Mouse (Mus musculus) MEL (cell line): ENCODE measurements at regions not wholly inside any gene's neighbourhood (a gene's known extent, or its start where the extent isn't known, plus 50 kb on each side); places are given as distances from the start of the nearest gene placed in this dataset.

Experiments
- DNase-seq: peaks from one replicate; pipeline ENCODE4 v3.0.0; 2011; ENCODE audit warnings: low read depth, low spot score
- H3K27ac ChIP-seq: 2 replicates; pipeline ENCODE4 v1.5.1; 2012; ENCODE audit warnings: low read depth, mild to moderate bottlenecking, control low read depth, low read length, moderate library complexity; ENCODE audit not compliant: control insufficient read depth
- H3K27me3 ChIP-seq, 2 experiments: fragments of 150-350 bp in 1 of 2; sonication (generic) in 1 of 2; 2 replicates each; pipeline ENCODE4 v1.6.1; 2012; ENCODE audit warnings: low read length in 2 of 2, mild to moderate bottlenecking in 2 of 2, improper control_type of control experiment in 1 of 2, moderate library complexity in 1 of 2; ENCODE audit not compliant: insufficient read depth in 2 of 2, control insufficient read depth in 1 of 2
- H3K36me3 ChIP-seq, 2 experiments: 2 replicates each; pipeline ENCODE4 v1.6.1; 2012 to 2014; ENCODE audit warnings: low read length in 2 of 2, improper control_type of control experiment in 1 of 2, inconsistent platforms in 1 of 2, mild to moderate bottlenecking in 1 of 2; ENCODE audit not compliant: insufficient read depth in 2 of 2, control insufficient read depth in 1 of 2
- H3K4me1 ChIP-seq, 2 experiments: fragments of 150-350 bp in 1 of 2; sonication (generic) in 1 of 2; 2 replicates each; pipeline ENCODE4 v1.6.1; 2012; ENCODE audit warnings: low read length in 2 of 2, improper control_type of control experiment in 1 of 2, mild to moderate bottlenecking in 1 of 2; ENCODE audit not compliant: insufficient read depth in 2 of 2, control insufficient read depth in 1 of 2
- H3K4me3 ChIP-seq, 2 experiments: fragments of 150-350 bp in 1 of 2; sonication (generic) in 1 of 2; 2 replicates each; pipeline ENCODE4 v1.5.1; 2012; ENCODE audit warnings: low read depth in 2 of 2, low read length in 2 of 2, mild to moderate bottlenecking in 2 of 2, moderate library complexity in 2 of 2, control low read depth in 1 of 2, improper control_type of control experiment in 1 of 2; ENCODE audit not compliant: control insufficient read depth in 1 of 2, insufficient read depth in 1 of 2
- H3K79me2 ChIP-seq: 2 replicates; pipeline ENCODE4 v1.6.1; 2012; ENCODE audit warnings: mild to moderate bottlenecking, low read length, moderate library complexity; ENCODE audit not compliant: control insufficient read depth, poor library complexity, insufficient read depth
- H3K9ac ChIP-seq: 2 replicates; pipeline ENCODE4 v1.6.1; 2012; ENCODE audit warnings: low read depth, mild to moderate bottlenecking, control low read depth, low read length, moderate library complexity; ENCODE audit not compliant: control insufficient read depth, poor library complexity, severe bottlenecking
- H3K9me3 ChIP-seq: fragments of 150-350 bp; sonication (generic); replicated peaks from 2 replicates; pipeline ENCODE4 v1.6.1; 2012; ENCODE audit warnings: mild to moderate bottlenecking, low read length, improper control_type of control experiment, moderate library complexity; ENCODE audit not compliant: insufficient read depth
- BHLHE40 ChIP-seq: IDR thresholded peaks from 2 replicates; pipeline ENCODE4 v1.6.1; 2012; ENCODE audit warnings: low read depth, mild to moderate bottlenecking, inconsistent platforms, low read length, improper control_type of control experiment, borderline replicate concordance
- CHD1 ChIP-seq: IDR thresholded peaks from 2 replicates; pipeline ENCODE4 v1.6.1; 2012; ENCODE audit warnings: low read depth, mild to moderate bottlenecking, inconsistent platforms, low read length, improper control_type of control experiment
- E2F4 ChIP-seq: IDR thresholded peaks from 2 replicates; pipeline ENCODE4 v1.6.1; 2011; ENCODE audit warnings: low read depth, low read length, improper control_type of control experiment, borderline replicate concordance
- ELF1 ChIP-seq: IDR thresholded peaks from 2 replicates; pipeline ENCODE4 v1.6.1; 2014; ENCODE audit warnings: low read depth, mild to moderate bottlenecking, inconsistent platforms, low read length, improper control_type of control experiment, moderate library complexity
- EP300 ChIP-seq, 2 experiments: IDR thresholded peaks; 2 replicates each; pipeline ENCODE4 v1.6.1; 2011; ENCODE audit warnings: improper control_type of control experiment in 2 of 2, low read length in 2 of 2, low read depth in 1 of 2, mild to moderate bottlenecking in 1 of 2
- GABPA ChIP-seq: IDR thresholded peaks from 2 replicates; pipeline ENCODE4 v1.6.1; 2012; ENCODE audit warnings: low read depth, mild to moderate bottlenecking, inconsistent platforms, low read length, improper control_type of control experiment, moderate library complexity
- KAT2A ChIP-seq: conservative IDR thresholded peaks from 2 replicates; pipeline ENCODE4 v1.6.1; 2012; ENCODE audit warnings: low read depth, low read length, improper control_type of control experiment, inconsistent platforms
- MAFK ChIP-seq: IDR thresholded peaks from 2 replicates; pipeline ENCODE4 v1.6.1; 2011; ENCODE audit warnings: low read depth, mild to moderate bottlenecking, low read length, improper control_type of control experiment, borderline replicate concordance
- MEF2A ChIP-seq: IDR thresholded peaks from 2 replicates; pipeline ENCODE4 v1.6.1; 2014; ENCODE audit warnings: low read depth, mild to moderate bottlenecking, inconsistent platforms, low read length, improper control_type of control experiment; ENCODE audit not compliant: poor library complexity, insufficient replicate concordance, severe bottlenecking; ENCODE audit errors: extremely low read depth
- MXI1 ChIP-seq: IDR thresholded peaks from 2 replicates; pipeline ENCODE4 v1.6.1; 2011; ENCODE audit warnings: mild to moderate bottlenecking, low read depth, low read length, improper control_type of control experiment
- MYC ChIP-seq: IDR thresholded peaks from 2 replicates; pipeline ENCODE4 v1.6.1; 2011; ENCODE audit warnings: low read depth, mild to moderate bottlenecking, low read length, improper control_type of control experiment, moderate library complexity
- NELFE ChIP-seq: IDR thresholded peaks from 2 replicates; pipeline ENCODE4 v1.6.1; 2011; ENCODE audit warnings: low read depth, low read length, improper control_type of control experiment
- NRF1 ChIP-seq: IDR thresholded peaks from 2 replicates; pipeline ENCODE4 v1.6.1; 2014; ENCODE audit warnings: low read depth, mild to moderate bottlenecking, inconsistent platforms, low read length, improper control_type of control experiment, moderate library complexity; ENCODE audit not compliant: poor library complexity, insufficient read depth, severe bottlenecking
- POLR2AphosphoS2 ChIP-seq: IDR thresholded peaks from 2 replicates; pipeline ENCODE4 v1.6.1; 2011; ENCODE audit warnings: low read length, improper control_type of control experiment
- POLR2AphosphoS5 ChIP-seq: IDR thresholded peaks from 2 replicates; pipeline ENCODE4 v1.6.1; 2012; ENCODE audit warnings: low read depth, borderline replicate concordance, mild to moderate bottlenecking, inconsistent platforms, low read length, moderate library complexity, mixed read lengths
- RAD21 ChIP-seq: IDR thresholded peaks from 2 replicates; pipeline ENCODE4 v1.6.1; 2011; ENCODE audit warnings: mild to moderate bottlenecking, low read depth, low read length, improper control_type of control experiment
- SIN3A ChIP-seq: IDR thresholded peaks from 2 replicates; pipeline ENCODE4 v1.6.1; 2012; ENCODE audit warnings: low read length, improper control_type of control experiment, inconsistent platforms
- SMC3 ChIP-seq: IDR thresholded peaks from 2 replicates; pipeline ENCODE4 v1.6.1; 2011; ENCODE audit warnings: low read depth, low read length, improper control_type of control experiment
- TCF12 ChIP-seq: IDR thresholded peaks from 2 replicates; pipeline ENCODE4 v1.6.1; 2014; ENCODE audit warnings: low read depth, mild to moderate bottlenecking, inconsistent platforms, low read length, improper control_type of control experiment, moderate library complexity
- USF1 ChIP-seq: IDR thresholded peaks from 2 replicates; pipeline ENCODE4 v1.6.1; 2014; ENCODE audit warnings: low read depth, mild to moderate bottlenecking, inconsistent platforms, low read length, improper control_type of control experiment, moderate library complexity
- USF2 ChIP-seq, 2 experiments: IDR thresholded peaks; 2 replicates each; pipeline ENCODE4 v1.6.1; 2011 to 2012; ENCODE audit warnings: improper control_type of control experiment in 2 of 2, low read length in 2 of 2, borderline replicate concordance in 1 of 2, inconsistent platforms in 1 of 2, low read depth in 1 of 2, mild to moderate bottlenecking in 1 of 2; ENCODE audit not compliant: insufficient read depth in 1 of 2
- ZC3H11A ChIP-seq: IDR thresholded peaks from 2 replicates; pipeline ENCODE4 v1.6.1; 2012; ENCODE audit warnings: low read depth, mild to moderate bottlenecking, inconsistent platforms, low read length, improper control_type of control experiment
- ZKSCAN1 ChIP-seq: IDR thresholded peaks from 2 replicates; pipeline ENCODE4 v1.6.1; 2012; ENCODE audit warnings: low read depth, mild to moderate bottlenecking, inconsistent platforms, low read length, improper control_type of control experiment, moderate library complexity
- ZMIZ1 ChIP-seq: IDR thresholded peaks from 2 replicates; pipeline ENCODE4 v1.6.1; 2012; ENCODE audit warnings: low read depth, mild to moderate bottlenecking, inconsistent platforms, low read length, improper control_type of control experiment, moderate library complexity

DNA sequence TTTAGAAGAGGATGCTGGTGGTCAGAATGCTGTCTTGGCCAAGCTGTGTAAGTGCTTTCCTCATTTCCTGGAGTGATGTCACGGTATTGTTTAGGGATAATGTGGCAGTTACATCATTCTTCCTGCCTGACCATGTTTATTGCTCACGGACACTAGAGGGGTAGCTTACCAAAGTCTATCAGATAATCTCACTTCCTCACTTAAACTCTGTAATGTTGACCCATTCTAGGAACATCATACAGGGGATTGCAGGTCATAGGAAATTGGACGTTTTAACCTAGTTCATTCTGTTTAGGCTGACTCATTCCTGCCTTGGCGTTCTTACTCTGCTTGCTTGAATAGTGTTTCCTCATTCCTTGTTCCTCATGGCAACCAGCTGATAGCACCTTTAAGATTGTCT lies 120.3 kb downstream of the Gm45692 start:
- Histone ChIP-seq H3K9ac (no peak overlapping the region), H3K4me1 (no peaks in the 10 kb centered on the region), H3K4me3 (no peak overlapping the region), H3K36me3 (no peaks in the 10 kb centered on the region), H3K9me3 (no peaks in the 10 kb centered on the region), H3K79me2 (no peaks in the 10 kb centered on the region), H3K27me3 (no peaks in the 10 kb centered on the region), H3K27ac (no peak overlapping the region)
- DNase-seq = peak; percentile 26
- TF ChIP-seq NRF1 = no peak
- TF ChIP-seq USF1 = no peak
- TF ChIP-seq TCF12 = no peak
- TF ChIP-seq ZC3H11A = no peak
- TF ChIP-seq GABPA = no peak
- TF ChIP-seq POLR2AphosphoS2 = no peak
- TF ChIP-seq RAD21 = no peak
- no peak for TF ChIP-seq MYC
- no peak for TF ChIP-seq MAFK
- no peak for TF ChIP-seq KAT2A
- no peak for TF ChIP-seq SMC3
- TF ChIP-seq ZMIZ1 = no peak
- TF ChIP-seq MXI1 = no peak
- no peak for TF ChIP-seq BHLHE40
- TF ChIP-seq NELFE = no peak
- no peak for TF ChIP-seq CHD1
- no peak for TF ChIP-seq SIN3A
- no peak for TF ChIP-seq MEF2A
- no peak for TF ChIP-seq ELF1
- no peak for TF ChIP-seq POLR2AphosphoS5
- TF ChIP-seq, all 39 proteins: peak for 0

DNA sequence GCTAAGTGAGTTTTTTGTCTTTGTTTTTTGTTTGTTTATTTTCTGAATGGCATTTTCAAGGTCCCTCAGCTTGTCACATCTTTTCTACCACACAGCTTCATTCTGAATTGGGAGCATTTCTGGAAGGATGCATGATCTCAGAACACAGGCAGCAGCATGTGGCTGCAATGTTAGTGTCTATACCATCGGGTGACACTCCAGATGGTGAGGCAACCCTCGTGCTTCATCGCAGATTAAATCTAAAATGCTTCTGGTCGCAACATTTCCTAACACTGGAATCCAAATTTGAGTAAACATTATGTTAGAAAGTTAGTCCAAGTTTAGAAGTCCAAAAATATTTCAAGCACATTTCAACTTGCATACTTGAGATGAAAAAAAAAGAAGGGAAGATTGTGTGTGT lies 124.4 kb downstream of the Gm45692 start:
- Histone ChIP-seq H3K9me3 (no peaks in the 10 kb centered on the region), H3K9ac (no peak overlapping the region), H3K36me3 (no peaks in the 10 kb centered on the region), H3K4me3 (no peak overlapping the region), H3K4me1 (no peaks in the 10 kb centered on the region), H3K27me3 (no peaks in the 10 kb centered on the region), H3K79me2 (no peaks in the 10 kb centered on the region), H3K27ac (no peak overlapping the region)
- DNase-seq = no peak
- no peak for TF ChIP-seq E2F4
- TF ChIP-seq MXI1 = no peak
- no peak for TF ChIP-seq EP300 (IDR thresholded peaks at IDR 0.05; ENCODE audit: low read depth in 1 of 2, low read length in 2 of 2)
- no peak for TF ChIP-seq KAT2A
- no peak for TF ChIP-seq NRF1
- TF ChIP-seq TCF12 = no peak
- TF ChIP-seq USF2 (IDR thresholded peaks at IDR 0.05; ENCODE audit: borderline replicate concordance in 1 of 2, insufficient read depth in 1 of 2, low read depth in 1 of 2, low read length in 2 of 2) = no peak
- no peak for TF ChIP-seq ZKSCAN1
- no peak for TF ChIP-seq POLR2AphosphoS5
